Mouse (Mus musculus) bone marrow macrophage, adult 2 months (primary cell): ENCODE results near the gene Fam234a.

Source experiments
- CTCF ChIP-seq: IDR thresholded peaks from 2 replicates; pipeline ENCODE4 v1.5.1; 2012; ENCODE audit warnings: low read depth, mild to moderate bottlenecking, low read length, moderate library complexity
- POLR2A ChIP-seq: IDR thresholded peaks from 2 replicates; pipeline ENCODE4 v1.6.1; 2012; ENCODE audit warnings: mild to moderate bottlenecking, low read depth, low read length, borderline replicate concordance

GRCm38 (mm10) chr17:26202737-26203136 lies 41.3 kb downstream of the Fam234a start, which contains the start of gene Rgs11:
- TF ChIP-seq CTCF, result no peak
- no peak for TF ChIP-seq POLR2A
